Mouse (Mus musculus) MEL (cell line): ENCODE data around the gene Tmem175. TPM values are rescaled to one million over a fixed set of nuclear protein-coding genes. Genes with fewer than 3 reads are reported as not detected.
A peak's percentile ranks its signal among the peaks of the same experiment; 100 is the strongest.

ENCODE experiments used
- DNase-seq: peaks from one replicate; pipeline ENCODE4 v3.0.0; 2011; ENCODE audit warnings: low read depth, low spot score
- H3K27ac ChIP-seq: 2 replicates; pipeline ENCODE4 v1.5.1; 2012; ENCODE audit warnings: low read depth, mild to moderate bottlenecking, control low read depth, low read length, moderate library complexity; ENCODE audit not compliant: control insufficient read depth
- H3K27me3 ChIP-seq, 2 experiments: fragments of 150-350 bp in 1 of 2; sonication (generic) in 1 of 2; 2 replicates each; pipeline ENCODE4 v1.6.1; 2012; ENCODE audit warnings: low read length in 2 of 2, mild to moderate bottlenecking in 2 of 2, improper control_type of control experiment in 1 of 2, moderate library complexity in 1 of 2; ENCODE audit not compliant: insufficient read depth in 2 of 2, control insufficient read depth in 1 of 2
- H3K36me3 ChIP-seq, 2 experiments: 2 replicates each; pipeline ENCODE4 v1.6.1; 2012 to 2014; ENCODE audit warnings: low read length in 2 of 2, improper control_type of control experiment in 1 of 2, inconsistent platforms in 1 of 2, mild to moderate bottlenecking in 1 of 2; ENCODE audit not compliant: insufficient read depth in 2 of 2, control insufficient read depth in 1 of 2
- H3K4me1 ChIP-seq, 2 experiments: fragments of 150-350 bp in 1 of 2; sonication (generic) in 1 of 2; 2 replicates each; pipeline ENCODE4 v1.6.1; 2012; ENCODE audit warnings: low read length in 2 of 2, improper control_type of control experiment in 1 of 2, mild to moderate bottlenecking in 1 of 2; ENCODE audit not compliant: insufficient read depth in 2 of 2, control insufficient read depth in 1 of 2
- H3K4me3 ChIP-seq, 2 experiments: fragments of 150-350 bp in 1 of 2; sonication (generic) in 1 of 2; 2 replicates each; pipeline ENCODE4 v1.5.1; 2012; ENCODE audit warnings: low read depth in 2 of 2, low read length in 2 of 2, mild to moderate bottlenecking in 2 of 2, moderate library complexity in 2 of 2, control low read depth in 1 of 2, improper control_type of control experiment in 1 of 2; ENCODE audit not compliant: control insufficient read depth in 1 of 2, insufficient read depth in 1 of 2
- H3K79me2 ChIP-seq: 2 replicates; pipeline ENCODE4 v1.6.1; 2012; ENCODE audit warnings: mild to moderate bottlenecking, low read length, moderate library complexity; ENCODE audit not compliant: control insufficient read depth, poor library complexity, insufficient read depth
- H3K9ac ChIP-seq: 2 replicates; pipeline ENCODE4 v1.6.1; 2012; ENCODE audit warnings: low read depth, mild to moderate bottlenecking, control low read depth, low read length, moderate library complexity; ENCODE audit not compliant: control insufficient read depth, poor library complexity, severe bottlenecking
- H3K9me3 ChIP-seq: fragments of 150-350 bp; sonication (generic); replicated peaks from 2 replicates; pipeline ENCODE4 v1.6.1; 2012; ENCODE audit warnings: mild to moderate bottlenecking, low read length, improper control_type of control experiment, moderate library complexity; ENCODE audit not compliant: insufficient read depth
- BHLHE40 ChIP-seq: IDR thresholded peaks from 2 replicates; pipeline ENCODE4 v1.6.1; 2012; ENCODE audit warnings: low read depth, mild to moderate bottlenecking, inconsistent platforms, low read length, improper control_type of control experiment, borderline replicate concordance
- CHD1 ChIP-seq: IDR thresholded peaks from 2 replicates; pipeline ENCODE4 v1.6.1; 2012; ENCODE audit warnings: low read depth, mild to moderate bottlenecking, inconsistent platforms, low read length, improper control_type of control experiment
- CTCF ChIP-seq, 3 experiments: IDR thresholded peaks in 2 of 3; conservative IDR thresholded peaks in 1 of 3; 2 replicates each; pipeline ENCODE4 v1.5.1; 2011 to 2012; ENCODE audit warnings: low read length in 3 of 3, low read depth in 2 of 3, mild to moderate bottlenecking in 2 of 3, improper control_type of control experiment in 1 of 3, inconsistent platforms in 1 of 3, mixed read lengths in 1 of 3, moderate library complexity in 1 of 3; ENCODE audit not compliant: control insufficient read depth in 1 of 3, insufficient read depth in 1 of 3, poor library complexity in 1 of 3, severe bottlenecking in 1 of 3
- EP300 ChIP-seq, 2 experiments: IDR thresholded peaks; 2 replicates each; pipeline ENCODE4 v1.6.1; 2011; ENCODE audit warnings: improper control_type of control experiment in 2 of 2, low read length in 2 of 2, low read depth in 1 of 2, mild to moderate bottlenecking in 1 of 2
- ETS1 ChIP-seq: IDR thresholded peaks from 2 replicates; pipeline ENCODE4 v1.6.1; 2012; ENCODE audit warnings: low read depth, mild to moderate bottlenecking, inconsistent platforms, low read length, improper control_type of control experiment, moderate library complexity
- GABPA ChIP-seq: IDR thresholded peaks from 2 replicates; pipeline ENCODE4 v1.6.1; 2012; ENCODE audit warnings: low read depth, mild to moderate bottlenecking, inconsistent platforms, low read length, improper control_type of control experiment, moderate library complexity
- GATA1 ChIP-seq: IDR thresholded peaks from 2 replicates; pipeline ENCODE4 v1.6.1; 2011; ENCODE audit warnings: low read depth, low read length, improper control_type of control experiment
- HCFC1 ChIP-seq: IDR thresholded peaks from 2 replicates; pipeline ENCODE4 v1.6.1; 2012; ENCODE audit warnings: low read depth, mild to moderate bottlenecking, inconsistent platforms, low read length, improper control_type of control experiment, moderate library complexity
- JUND ChIP-seq: IDR thresholded peaks from 2 replicates; pipeline ENCODE4 v1.6.1; 2011; ENCODE audit warnings: low read depth, mild to moderate bottlenecking, improper control_type of control experiment, low read length
- KAT2A ChIP-seq: conservative IDR thresholded peaks from 2 replicates; pipeline ENCODE4 v1.6.1; 2012; ENCODE audit warnings: low read depth, low read length, improper control_type of control experiment, inconsistent platforms
- MAFK ChIP-seq: IDR thresholded peaks from 2 replicates; pipeline ENCODE4 v1.6.1; 2011; ENCODE audit warnings: low read depth, mild to moderate bottlenecking, low read length, improper control_type of control experiment, borderline replicate concordance
- MAX ChIP-seq: IDR thresholded peaks from 2 replicates; pipeline ENCODE4 v1.6.1; 2011; ENCODE audit warnings: low read length, improper control_type of control experiment
- MAZ ChIP-seq: IDR thresholded peaks from 2 replicates; pipeline ENCODE4 v1.6.1; 2012; ENCODE audit warnings: low read depth, mild to moderate bottlenecking, inconsistent platforms, low read length, improper control_type of control experiment
- MEF2A ChIP-seq: IDR thresholded peaks from 2 replicates; pipeline ENCODE4 v1.6.1; 2014; ENCODE audit warnings: low read depth, mild to moderate bottlenecking, inconsistent platforms, low read length, improper control_type of control experiment; ENCODE audit not compliant: poor library complexity, insufficient replicate concordance, severe bottlenecking; ENCODE audit errors: extremely low read depth
- MXI1 ChIP-seq: IDR thresholded peaks from 2 replicates; pipeline ENCODE4 v1.6.1; 2011; ENCODE audit warnings: mild to moderate bottlenecking, low read depth, low read length, improper control_type of control experiment
- MYB ChIP-seq: IDR thresholded peaks from 2 replicates; pipeline ENCODE4 v1.6.1; 2011; ENCODE audit warnings: mild to moderate bottlenecking, low read depth, low read length, improper control_type of control experiment
- MYC ChIP-seq: IDR thresholded peaks from 2 replicates; pipeline ENCODE4 v1.6.1; 2011; ENCODE audit warnings: low read depth, mild to moderate bottlenecking, low read length, improper control_type of control experiment, moderate library complexity
- NELFE ChIP-seq: IDR thresholded peaks from 2 replicates; pipeline ENCODE4 v1.6.1; 2011; ENCODE audit warnings: low read depth, low read length, improper control_type of control experiment
- NRF1 ChIP-seq: IDR thresholded peaks from 2 replicates; pipeline ENCODE4 v1.6.1; 2014; ENCODE audit warnings: low read depth, mild to moderate bottlenecking, inconsistent platforms, low read length, improper control_type of control experiment, moderate library complexity; ENCODE audit not compliant: poor library complexity, insufficient read depth, severe bottlenecking
- POLR2A ChIP-seq, 2 experiments: IDR thresholded peaks; 2 replicates each; pipeline ENCODE4 v1.6.1; 2011 to 2012; ENCODE audit warnings: low read length in 2 of 2, mild to moderate bottlenecking in 2 of 2, control low read depth in 1 of 2, improper control_type of control experiment in 1 of 2, low read depth in 1 of 2, moderate library complexity in 1 of 2; ENCODE audit not compliant: control insufficient read depth in 1 of 2, insufficient read depth in 1 of 2, poor library complexity in 1 of 2
- POLR2AphosphoS2 ChIP-seq: IDR thresholded peaks from 2 replicates; pipeline ENCODE4 v1.6.1; 2011; ENCODE audit warnings: low read length, improper control_type of control experiment
- POLR2AphosphoS5 ChIP-seq: IDR thresholded peaks from 2 replicates; pipeline ENCODE4 v1.6.1; 2012; ENCODE audit warnings: low read depth, borderline replicate concordance, mild to moderate bottlenecking, inconsistent platforms, low read length, moderate library complexity, mixed read lengths
- RAD21 ChIP-seq: IDR thresholded peaks from 2 replicates; pipeline ENCODE4 v1.6.1; 2011; ENCODE audit warnings: mild to moderate bottlenecking, low read depth, low read length, improper control_type of control experiment
- SIN3A ChIP-seq: IDR thresholded peaks from 2 replicates; pipeline ENCODE4 v1.6.1; 2012; ENCODE audit warnings: low read length, improper control_type of control experiment, inconsistent platforms
- TCF12 ChIP-seq: IDR thresholded peaks from 2 replicates; pipeline ENCODE4 v1.6.1; 2014; ENCODE audit warnings: low read depth, mild to moderate bottlenecking, inconsistent platforms, low read length, improper control_type of control experiment, moderate library complexity
- UBTF ChIP-seq: IDR thresholded peaks from 2 replicates; pipeline ENCODE4 v1.6.1; 2012; ENCODE audit warnings: low read depth, mild to moderate bottlenecking, inconsistent platforms, low read length, improper control_type of control experiment, moderate library complexity, borderline replicate concordance; ENCODE audit not compliant: insufficient read depth
- USF1 ChIP-seq: IDR thresholded peaks from 2 replicates; pipeline ENCODE4 v1.6.1; 2014; ENCODE audit warnings: low read depth, mild to moderate bottlenecking, inconsistent platforms, low read length, improper control_type of control experiment, moderate library complexity
- ZKSCAN1 ChIP-seq: IDR thresholded peaks from 2 replicates; pipeline ENCODE4 v1.6.1; 2012; ENCODE audit warnings: low read depth, mild to moderate bottlenecking, inconsistent platforms, low read length, improper control_type of control experiment, moderate library complexity
- ZMIZ1 ChIP-seq: IDR thresholded peaks from 2 replicates; pipeline ENCODE4 v1.6.1; 2012; ENCODE audit warnings: low read depth, mild to moderate bottlenecking, inconsistent platforms, low read length, improper control_type of control experiment, moderate library complexity
- polyA plus RNA-seq, 2 experiments: library from polyadenylated mRNA; stranded (reverse) in 1 of 2; unstranded in 1 of 2; fragments of >175 nt in 1 of 2; fragments of >200 nt in 1 of 2; gene quantifications; 2 replicates each; pipeline versions ENCODE4 v1.2.1 to v1.2.4; 2012; ENCODE audit warnings: low replicate concordance in 2 of 2, low read depth in 1 of 2; ENCODE audit not compliant: insufficient read length in 2 of 2, insufficient read depth in 1 of 2, missing spikeins in 1 of 2
- total RNA-seq: library from RNA; depleted of rRNA; stranded (reverse); fragments of 300-350 nt; gene quantifications from 2 replicates; pipeline ENCODE4 v1.2.3, GENCODE M21; 2012

The Tmem175 gene
- total and polyA plus RNA-seq, 3 experiments: 19.3 to 39.2 TPM; not detected in 1

DNA sequence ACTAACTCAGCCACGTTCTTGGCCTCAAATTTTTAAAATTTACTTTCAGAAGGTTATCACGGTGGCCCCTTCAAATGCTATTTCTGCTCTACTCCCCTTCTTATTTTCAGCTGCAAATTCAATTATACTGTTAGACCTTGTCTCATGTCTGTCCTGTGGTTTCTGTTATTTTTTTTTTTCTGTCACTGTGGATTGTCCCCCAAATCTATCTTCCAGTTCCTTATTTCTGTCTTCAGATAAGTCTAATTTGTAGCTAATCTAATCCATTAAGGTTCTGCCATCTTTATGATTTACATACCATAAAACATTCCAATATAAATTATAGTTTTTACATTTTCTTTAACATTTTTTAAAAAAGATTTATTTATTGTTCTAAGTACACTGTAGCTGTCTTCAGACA lies 37.8 kb downstream of the Tmem175 start (continued):
- TF ChIP-seq NRF1 (no peak), POLR2A (IDR thresholded peaks at IDR 0.05; ENCODE audit: control insufficient read depth in 1 of 2, insufficient read depth in 1 of 2, low read depth in 1 of 2, low read length in 2 of 2, poor library complexity in 1 of 2) (no peak), MAZ (no peak), POLR2AphosphoS5 (no peak), GATA1 (peak; percentile 51; the same call in 1 of the 2 replicates), ZMIZ1 (no peak), BHLHE40 (no peak), MYB (peak; percentile 41; the same call in 1 of the 2 replicates), KAT2A (no peak), CHD1 (no peak), HCFC1 (no peak), UBTF (no peak), MEF2A (no peak), RAD21 (no peak), MAFK (peak; percentile 34; the same call in 1 of the 2 replicates), CTCF (IDR thresholded peaks at IDR 0.05 in 2 of 3, conservative IDR thresholded peaks at IDR 0.05 in 1 of 3; ENCODE audit: control insufficient read depth in 1 of 3, insufficient read depth in 1 of 3, low read depth in 2 of 3, low read length in 3 of 3, poor library complexity in 1 of 3, severe bottlenecking in 1 of 3) (no peak), TCF12 (peak; percentile 38; the same call in 1 of the 2 replicates), ETS1 (peak; percentile 53), EP300 (IDR thresholded peaks at IDR 0.05; ENCODE audit: low read depth in 1 of 2, low read length in 2 of 2) (peak; percentile 61 to 79)

DNA sequence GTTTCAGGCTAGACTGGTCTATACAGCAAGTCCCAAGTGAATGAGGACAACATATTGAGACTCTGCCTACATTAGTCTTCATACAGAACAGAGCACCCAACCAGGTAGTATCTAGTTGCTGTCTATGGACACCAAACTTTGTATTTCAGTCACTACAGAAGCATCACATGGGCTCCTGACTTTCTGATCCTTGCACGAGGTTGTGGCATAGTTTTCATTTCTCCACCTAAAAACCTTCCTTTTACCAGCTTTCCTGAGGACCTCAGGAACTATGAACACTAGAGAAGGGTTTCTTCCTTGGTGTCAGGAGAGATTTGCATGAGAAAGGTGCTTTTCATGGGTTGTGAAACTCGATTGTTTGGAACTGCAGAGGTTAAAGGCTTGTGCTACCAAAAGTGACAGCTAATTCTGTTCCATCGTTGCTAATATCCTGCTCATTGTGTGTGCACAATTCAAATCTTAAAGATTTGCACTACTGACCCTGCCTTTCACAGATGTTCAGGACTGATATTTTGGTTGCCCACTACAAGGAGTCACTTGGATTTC lies 38.9 kb downstream of the Tmem175 start:
- no peak for DNase-seq
- Histone ChIP-seq H3K27ac (peak overlapping the region; percentile 95), H3K4me3 (peak overlapping the region; percentile 60 to 79), H3K79me2 (peaks cover 12% of the 10 kb centered on the region)
- TF ChIP-seq GATA1 (no peak), ETS1 (no peak), NELFE (no peak), CTCF (IDR thresholded peaks at IDR 0.05 in 2 of 3, conservative IDR thresholded peaks at IDR 0.05 in 1 of 3; ENCODE audit: control insufficient read depth in 1 of 3, insufficient read depth in 1 of 3, low read depth in 2 of 3, low read length in 3 of 3, poor library complexity in 1 of 3, severe bottlenecking in 1 of 3) (no peak), POLR2AphosphoS5 (no peak), MYC (peak; percentile 72; the same call in 1 of the 2 replicates), BHLHE40 (no peak), MYB (no peak), POLR2AphosphoS2 (no peak), RAD21 (no peak), UBTF (no peak), MXI1 (peak; percentile 66), TCF12 (no peak), GABPA (no peak), USF1 (peak; percentile 59; the same call in 1 of the 2 replicates), MAX (peak; percentile 69; the same call in 1 of the 2 replicates), SIN3A (no peak; the same call in 1 of the 2 replicates), ZKSCAN1 (no peak), MEF2A (no peak), NRF1 (no peak), JUND (no peak), EP300 (IDR thresholded peaks at IDR 0.05; ENCODE audit: low read depth in 1 of 2, low read length in 2 of 2) (no peak)
- TF ChIP-seq, all 39 proteins: peak for 4
- Histone ChIP-seq H3K9me3 (no peaks in the 10 kb centered on the region), H3K9ac (peak overlapping the region; percentile 88), H3K36me3 (peaks cover 2 to 13% of the 10 kb centered on the region in 2 experiments; a peak in 3 of 4 replicates), H3K4me1 (peaks cover 15 to 23% of the 10 kb centered on the region in 2 experiments), H3K27me3 (no peaks in the 10 kb centered on the region)
